Mouse (Mus musculus) urinary bladder, postnatal 25 days (tissue): ENCODE results near the gene Qtrt2.

Experiments
- DNase-seq: peaks from one replicate; pipeline ENCODE4 v3.0.0; 2022; ENCODE audit warnings: low spot score

Qtrt2 gene

GRCm38 (mm10) chr16:43925001-43925558 is 1.5 kb downstream of the Qtrt2 start:
- no peak for DNase-seq

GRCm38 (mm10) chr16:43922630-43923029 is 4.0 kb downstream of the Qtrt2 start:
- DNase-seq, result no peak

GRCm38 (mm10) chr16:43922024-43922423 is 4.6 kb downstream of the Qtrt2 start:
- no peak for DNase-seq

GRCm38 (mm10) chr16:43918867-43919266 is 7.7 kb downstream of the Qtrt2 start:
- DNase-seq, result no peak

GRCm38 (mm10) chr16:43908881-43909280 is 17.7 kb downstream of the Qtrt2 start:
- no peak for DNase-seq

- DNase-seq, result no peak
These were observed 26.0 kb downstream of the Qtrt2 start for GRCm38 (mm10) chr16:43900571-43900970.

GRCm38 (mm10) chr16:43900138-43900537 is 26.5 kb downstream of the Qtrt2 start:
- DNase-seq, result no peak

GRCm38 (mm10) chr16:43894501-43894900 is 32.1 kb downstream of the Qtrt2 start:
- DNase-seq, result no peak

- no peak for DNase-seq
These were observed 35.8 kb downstream of the Qtrt2 start for GRCm38 (mm10) chr16:43890747-43891336.

- no peak for DNase-seq
These were observed 36.6 kb downstream of the Qtrt2 start for GRCm38 (mm10) chr16:43890005-43890336.

GRCm38 (mm10) chr16:43889208-43890004 is 37.2 kb downstream of the Qtrt2 start, which contains the start of gene Ccdc191:
TSS of gene Ccdc191 (plus strand) at chr16:43889800.
- peak; percentile 97 for DNase-seq

GRCm38 (mm10) chr16:43882329-43882728 is 44.3 kb downstream of the Qtrt2 start:
- no peak for DNase-seq

- DNase-seq, result no peak
These were observed 45.0 kb downstream of the Qtrt2 start for GRCm38 (mm10) chr16:43881636-43882035.

GRCm38 (mm10) chr16:43879769-43880168 is 46.8 kb downstream of the Qtrt2 start:
- DNase-seq, result no peak

- DNase-seq, result no peak
These were observed 55.2 kb downstream of the Qtrt2 start for GRCm38 (mm10) chr16:43871419-43871818.

- DNase-seq, result no peak
These were observed 56.8 kb downstream of the Qtrt2 start for GRCm38 (mm10) chr16:43869805-43870204.

GRCm38 (mm10) chr16:43860624-43861023 is 66.0 kb downstream of the Qtrt2 start:
- no peak for DNase-seq

- DNase-seq, result no peak
These were observed 67.6 kb downstream of the Qtrt2 start for GRCm38 (mm10) chr16:43858941-43859476.

- no peak for DNase-seq
These were observed 76.8 kb downstream of the Qtrt2 start for GRCm38 (mm10) chr16:43849839-43850238.

- no peak for DNase-seq
These were observed 85.4 kb downstream of the Qtrt2 start for GRCm38 (mm10) chr16:43841236-43841635.

GRCm38 (mm10) chr16:43831957-43832356 is 94.7 kb downstream of the Qtrt2 start:
- DNase-seq, result no peak

- no peak for DNase-seq
These were observed 99.1 kb downstream of the Qtrt2 start for GRCm38 (mm10) chr16:43827492-43827891.

GRCm38 (mm10) chr16:43818404-43818803 is 108.2 kb downstream of the Qtrt2 start:
- no peak for DNase-seq
